Mouse (Mus musculus) CD4-positive, CD25-positive, alpha-beta regulatory T cell (primary cell): ENCODE measurements around the gene Lypd8. TPM values are rescaled to one million over a fixed set of nuclear protein-coding genes. Genes with fewer than 3 reads are reported as not detected.

Experiments used
- polyA plus RNA-seq: library from polyadenylated mRNA; unstranded; fragments of 100-300 nt; shearing (Covaris generic); gene quantifications from one replicate; pipeline ENCODE4 v1.2.1, GENCODE M21; 2017

Lypd8 gene
- polyA plus RNA-seq, result not detected

DNA sequence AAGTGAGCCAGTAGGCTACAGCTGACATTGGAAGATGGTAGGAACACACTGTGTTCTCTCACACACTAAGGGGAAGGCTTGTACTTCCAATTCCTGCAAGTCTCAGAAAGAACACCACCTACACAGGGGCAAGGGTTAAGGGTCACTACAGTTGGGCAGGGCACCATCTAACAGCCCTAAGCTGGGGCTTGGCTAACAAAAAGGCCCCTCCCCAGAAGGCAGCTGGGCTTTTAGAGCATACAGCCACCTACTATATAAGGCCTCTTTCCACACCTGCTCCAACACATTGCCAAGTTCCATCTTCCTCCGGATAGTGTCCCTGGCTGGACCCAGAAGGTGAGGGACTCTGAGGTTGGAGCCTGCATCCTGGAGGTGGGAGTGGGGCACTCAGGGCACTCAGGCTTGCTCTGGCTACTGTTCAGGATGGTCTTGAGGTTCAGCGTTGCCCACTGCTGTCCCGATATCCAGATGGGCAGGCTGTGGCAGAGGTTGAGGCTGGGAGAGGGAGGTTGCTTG is at the start of gene Lypd8:
Lypd8 (plus strand) TSS at position 281 of the 516 bp plus-strand sequence.

DNA sequence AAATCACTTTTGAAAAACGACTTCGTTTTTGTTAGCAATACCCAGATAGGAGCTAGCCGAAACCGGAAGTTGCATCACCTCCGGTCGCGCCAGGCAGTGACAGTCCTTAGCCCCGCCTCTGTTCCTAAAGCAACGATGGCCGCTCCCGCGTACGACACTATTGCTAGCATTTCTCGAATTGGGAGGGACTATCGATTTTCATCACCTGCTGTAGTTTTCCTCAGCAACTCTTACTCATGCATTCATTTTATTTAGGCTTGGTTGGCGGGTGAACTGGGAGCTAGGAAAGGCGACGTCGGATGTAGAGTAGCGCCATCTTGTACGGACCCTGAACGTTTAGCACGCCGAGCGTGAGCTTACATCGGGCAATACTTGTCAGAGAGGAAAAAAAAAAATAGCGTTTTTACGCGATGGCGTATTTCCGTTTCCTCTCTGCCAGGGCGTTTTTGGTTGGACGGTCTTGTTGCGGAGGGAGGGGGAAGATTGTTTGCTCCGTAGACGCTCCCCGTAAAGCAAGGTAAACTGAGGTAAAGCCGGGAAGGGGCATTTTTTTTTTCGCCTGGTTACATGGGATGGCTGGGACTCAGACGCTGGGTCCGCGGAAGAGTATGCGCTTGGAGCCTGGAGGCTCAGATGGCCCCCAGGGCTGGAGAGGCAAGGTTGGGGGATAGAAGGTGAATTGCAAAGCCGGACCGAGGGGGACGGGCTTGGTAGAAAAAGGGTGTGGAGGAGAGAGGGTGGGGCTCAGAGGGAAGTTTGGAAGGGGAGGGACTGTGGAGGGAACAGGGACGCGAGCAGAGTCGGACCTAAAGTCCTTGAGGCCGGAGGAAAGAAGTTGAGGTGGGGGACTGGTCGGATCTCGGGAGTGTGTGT is 48.3 kb upstream of the Lypd8 start, which contains the start of the genes Zfp672 and Sh3bp5l:
Zfp672 (minus strand) TSS at position 64 of the 873 bp plus-strand sequence.
Sh3bp5l (plus strand) TSS at position 449 of the 873 bp plus-strand sequence.

DNA sequence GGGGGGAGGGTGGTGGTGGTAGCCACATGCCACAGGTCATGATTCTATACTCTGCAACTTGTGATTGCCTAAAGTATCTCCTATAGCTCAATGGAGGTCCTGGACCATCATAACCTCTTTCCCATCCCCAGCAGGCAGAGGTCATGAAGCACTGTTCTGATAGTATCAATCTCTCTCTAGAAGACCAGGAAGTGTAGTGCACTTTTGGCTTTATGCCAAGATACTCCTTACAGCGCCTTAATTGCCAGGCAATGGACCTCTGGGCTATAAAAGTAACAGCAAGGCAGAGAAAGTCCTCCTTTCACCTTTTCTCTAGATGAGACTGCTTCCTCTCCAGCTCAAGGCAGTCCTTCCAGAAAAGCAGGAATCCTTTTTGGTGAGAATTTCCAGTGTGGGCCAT is 42.0 kb downstream of the Lypd8 start, which contains the start of gene 1810065E05Rik:
1810065E05Rik (plus strand) TSS at position 297 of the 400 bp plus-strand sequence.

DNA sequence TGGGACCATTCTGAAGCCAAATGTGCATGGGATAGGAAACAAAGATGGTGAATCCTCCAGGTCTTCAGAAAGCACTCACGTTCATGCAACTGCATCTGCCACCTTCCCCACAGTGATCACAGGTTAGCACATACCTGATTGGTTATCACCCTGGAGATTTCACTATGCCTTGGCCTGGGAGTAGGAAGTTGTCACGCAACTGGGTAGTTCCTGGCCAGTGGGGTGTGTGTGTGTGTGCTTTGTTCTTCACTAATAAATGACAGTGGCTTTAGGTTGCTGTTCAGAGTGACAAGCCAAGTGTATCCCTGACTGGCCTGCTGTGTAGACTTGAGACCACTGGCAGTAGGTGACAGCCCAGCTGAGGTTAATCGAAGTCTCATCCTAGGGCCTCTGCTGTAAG is 53.4 kb downstream of the Lypd8 start, which contains the start of gene Gm12253:
Gm12253 (plus strand) TSS at position 301 of the 400 bp plus-strand sequence.

Other genes starting within 250 kb of the Lypd8 start
- gene Gemin5, start 210.5 kb upstream of the Lypd8 start, polyA plus RNA-seq, result 17.7 TPM
- gene Mrpl22, start 207.4 kb upstream of the Lypd8 start, polyA plus RNA-seq, result 67.5 TPM
- gene Igtp, start 179.5 kb upstream of the Lypd8 start, polyA plus RNA-seq, result 365 TPM
- gene Irgm2, start 179.4 kb upstream of the Lypd8 start, polyA plus RNA-seq, result 45.8 TPM
- not detected for gene 4930438A08Rik, start 104.2 kb upstream of the Lypd8 start, polyA plus RNA-seq
- 51.1 TPM for gene Zfp692, start 72.0 kb upstream of the Lypd8 start, polyA plus RNA-seq
- gene Zfp672, start 48.7 kb upstream of the Lypd8 start, polyA plus RNA-seq, result 44.2 TPM
- gene Sh3bp5l, start 48.3 kb upstream of the Lypd8 start, polyA plus RNA-seq, result 21.6 TPM
- gene 1810065E05Rik, start 42.1 kb downstream of the Lypd8 start, polyA plus RNA-seq, result not detected
- 0.13 TPM for gene Gm12253, start 53.5 kb downstream of the Lypd8 start, polyA plus RNA-seq
- gene Lypd9, start 73.9 kb downstream of the Lypd8 start, polyA plus RNA-seq, result not detected
- not detected for gene Olfr30, start 83.2 kb downstream of the Lypd8 start, polyA plus RNA-seq
- not detected for gene Olfr332, start 113.5 kb downstream of the Lypd8 start, polyA plus RNA-seq
- gene Olfr331, start 123.5 kb downstream of the Lypd8 start, polyA plus RNA-seq, result not detected
- 0.17 TPM for gene Olfr330, start 155.8 kb downstream of the Lypd8 start, polyA plus RNA-seq
- gene Olfr329-ps, start 167.4 kb downstream of the Lypd8 start, polyA plus RNA-seq, result not detected
- gene Olfr328, start 176.6 kb downstream of the Lypd8 start, polyA plus RNA-seq, result not detected
- not detected for gene Olfr224, start 191.5 kb downstream of the Lypd8 start, polyA plus RNA-seq
- not detected for gene Olfr325, start 198.7 kb downstream of the Lypd8 start, polyA plus RNA-seq
- gene Olfr324, start 216.1 kb downstream of the Lypd8 start, polyA plus RNA-seq, result not detected
- gene 2210407C18Rik, start 237.0 kb downstream of the Lypd8 start, polyA plus RNA-seq, result not detected